Mouse (Mus musculus) midbrain, postnatal 0 days (tissue): Measurements from ENCODE around the gene Htra3. TPM values are rescaled to one million over a fixed set of nuclear protein-coding genes. Genes with fewer than 3 reads are reported as not detected.

ENCODE experiments used
- ATAC-seq: fragments of 200-750 bp; cut with Nextera tagmentation; 2 replicates; pipeline ENCODE4 v1.8.0; 2017; ENCODE audit warnings: moderate number of reproducible peaks, mild to moderate bottlenecking, moderate TSS enrichment, moderate library complexity; ENCODE audit not compliant: low FRiP score
- DNase-seq: peaks from one replicate; pipeline ENCODE4 v3.0.0-alpha.2; 2015; ENCODE audit warnings: low spot score
- H3K27ac ChIP-seq: fragments of 300-500 bp; sonication (generic); 2 replicates; pipeline ENCODE4 v1.5.1; 2014; ENCODE audit warnings: low read depth, mild to moderate bottlenecking, low read length, mixed read lengths
- H3K27me3 ChIP-seq: fragments of 300-500 bp; sonication (generic); 2 replicates; pipeline ENCODE4 v1.6.1; 2014; ENCODE audit warnings: low read length, control low read depth, mixed read lengths; ENCODE audit not compliant: insufficient read depth
- H3K36me3 ChIP-seq: fragments of 300-500 bp; sonication (generic); 2 replicates; pipeline ENCODE4 v1.6.1; 2014; ENCODE audit warnings: low read length, control low read depth, mixed read lengths; ENCODE audit not compliant: insufficient read depth
- H3K4me1 ChIP-seq: fragments of 300-500 bp; sonication (generic); 2 replicates; pipeline ENCODE4 v1.6.1; 2014; ENCODE audit warnings: mild to moderate bottlenecking, control low read depth, antibody characterized with exemption, low read length, mixed read lengths; ENCODE audit not compliant: insufficient read depth
- H3K4me2 ChIP-seq: fragments of 300-500 bp; sonication (generic); 2 replicates; pipeline ENCODE4 v1.6.1; 2014; ENCODE audit warnings: low read depth, mild to moderate bottlenecking, low read length, mixed read lengths; ENCODE audit not compliant: poor library complexity, severe bottlenecking
- H3K4me3 ChIP-seq: fragments of 300-500 bp; sonication (generic); 2 replicates; pipeline ENCODE4 v1.5.1; 2014; ENCODE audit warnings: low read depth, mild to moderate bottlenecking, low read length, moderate library complexity
- H3K9ac ChIP-seq: fragments of 300-500 bp; sonication (generic); replicated peaks from 2 replicates; pipeline ENCODE4 v1.6.1; 2014; ENCODE audit warnings: mild to moderate bottlenecking, low read length, moderate library complexity, mixed read lengths; ENCODE audit not compliant: poor library complexity, severe bottlenecking
- H3K9me3 ChIP-seq: fragments of 300-500 bp; sonication (generic); 2 replicates; pipeline ENCODE4 v1.6.1; 2016; ENCODE audit warnings: low read length, control low read depth
- CTCF ChIP-seq: IDR thresholded peaks from 2 replicates; pipeline ENCODE4 v1.5.1; 2016; ENCODE audit warnings: antibody characterized with exemption, mild to moderate bottlenecking
- WGBS: fragments of 180-500 bp; shearing (Covaris S2); extraction: QIAGEN DNeasy Blood & Tissue Kit; methylation state at CpG from one replicate; pipeline ENCODE4 v1.1.7; 2014; 5-methylcytosine and 5-hydroxymethylcytosine counted together
- polyA plus RNA-seq: library from polyadenylated mRNA; unstranded; fragments of >200 nt; fragmentation: Nextera tagmentation; extraction: Ambion mirVana; gene quantifications from 2 replicates; pipeline ENCODE4 v1.2.1, GENCODE M21; 2015
- total RNA-seq: library from RNA; depleted of rRNA; stranded (reverse); fragments of >200 nt; gene quantifications from 2 replicates; pipeline ENCODE4 v1.2.3, GENCODE M21; 2014

Gene Htra3
- total and polyA plus RNA-seq, 2 experiments from 2014 or later, result 19.9 to 20.9 TPM

DNA sequence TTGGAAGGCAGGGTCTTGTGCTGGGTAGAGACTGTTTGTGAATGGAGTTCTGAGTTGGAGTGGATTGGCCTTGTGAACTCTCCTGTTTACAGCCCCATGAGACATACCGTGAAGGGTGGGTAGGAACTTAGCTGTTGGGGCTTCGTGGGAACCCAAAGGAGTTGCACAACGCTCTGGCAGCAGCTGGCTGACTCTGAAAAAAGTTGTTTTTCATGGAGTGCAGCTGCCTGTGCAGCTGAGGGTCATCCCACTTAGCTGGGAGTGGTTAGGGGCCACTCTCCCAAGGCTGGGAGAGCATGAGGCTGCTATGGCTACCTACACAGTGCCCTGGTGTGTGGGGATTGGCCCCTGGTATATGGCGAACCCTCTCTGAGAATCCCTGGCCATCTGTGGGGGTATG is 32.0 kb downstream of the Htra3 start:
- H3K9ac ChIP-seq, result no peak overlapping the region
- H3K27ac ChIP-seq, result no peak overlapping the region
- DNase-seq (no peak), ATAC-seq (no peak)
- no peak for TF ChIP-seq CTCF
- H3K36me3 ChIP-seq, result no peaks in the 10 kb centered on the region
- no peak overlapping the region for H3K4me3 ChIP-seq
- no peaks in the 10 kb centered on the region for H3K27me3 ChIP-seq
- WGBS, result 67% methylated on average over 4 of the region's 4 CpGs
- no peaks in the 10 kb centered on the region for H3K9me3 ChIP-seq
- no peak overlapping the region for H3K4me2 ChIP-seq
- H3K4me1 ChIP-seq, result no peaks in the 10 kb centered on the region

DNA sequence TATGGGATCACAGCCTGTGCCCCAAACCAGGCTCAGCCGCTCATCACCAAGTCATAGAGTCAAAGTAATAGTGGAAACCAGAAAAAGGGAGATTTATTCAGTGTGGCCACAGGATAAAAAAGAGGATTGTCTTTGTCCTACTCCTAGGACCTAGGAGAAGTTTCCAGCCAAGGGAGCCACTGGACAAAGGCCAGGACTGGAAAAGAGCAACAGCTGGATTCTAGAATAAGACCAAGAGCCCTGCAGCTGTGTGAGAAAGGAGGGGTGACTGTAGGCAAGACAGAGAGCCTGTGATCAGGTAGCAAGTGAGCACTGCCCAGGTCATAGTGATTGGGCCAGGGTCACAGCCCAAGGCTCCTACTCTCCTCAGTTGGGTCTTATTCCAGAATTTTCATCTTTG is 32.7 kb downstream of the Htra3 start:
- H3K36me3 ChIP-seq, result no peaks in the 10 kb centered on the region
- no peak overlapping the region for H3K4me2 ChIP-seq
- WGBS, result 96% methylated on average over 1 of the region's 1 CpGs
- H3K27me3 ChIP-seq, result no peaks in the 10 kb centered on the region
- no peak overlapping the region for H3K4me3 ChIP-seq
- TF ChIP-seq CTCF, result no peak
- H3K27ac ChIP-seq, result no peak overlapping the region
- DNase-seq (no peak), ATAC-seq (no peak)
- H3K9ac ChIP-seq, result no peak overlapping the region
- H3K9me3 ChIP-seq, result no peaks in the 10 kb centered on the region
- H3K4me1 ChIP-seq, result no peaks in the 10 kb centered on the region

DNA sequence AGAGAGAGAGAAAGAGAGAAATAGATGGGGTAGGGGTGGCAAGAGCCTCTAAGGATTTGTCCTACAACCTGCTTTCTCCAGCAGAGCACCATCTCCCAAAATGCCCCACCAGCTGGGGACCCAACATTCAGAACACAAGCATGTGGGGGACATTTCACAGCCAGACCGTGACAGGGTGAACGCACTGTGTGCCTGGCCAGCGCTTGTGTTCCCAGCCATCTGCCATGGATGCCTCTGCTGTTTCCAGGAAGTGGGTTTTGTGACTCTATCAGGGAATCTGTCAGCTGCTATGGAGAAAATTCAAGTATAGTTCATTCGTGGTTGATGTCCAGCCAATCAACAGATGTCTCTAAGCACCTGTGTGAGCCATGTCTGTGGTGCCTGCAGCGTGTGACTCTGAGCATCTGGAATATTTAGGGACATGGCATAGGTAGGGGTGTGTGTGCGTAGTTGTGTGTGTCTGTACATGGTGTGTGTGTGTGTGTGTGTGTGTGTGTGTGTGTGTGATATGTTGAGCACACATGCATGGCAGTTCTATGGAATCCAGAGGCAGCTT is 33.6 kb downstream of the Htra3 start:
- Histone ChIP-seq H3K9ac (no peak overlapping the region), H3K36me3 (no peaks in the 10 kb centered on the region), H3K4me3 (no peak overlapping the region), H3K4me2 (no peak overlapping the region), H3K9me3 (no peaks in the 10 kb centered on the region), H3K4me1 (no peaks in the 10 kb centered on the region), H3K27me3 (no peaks in the 10 kb centered on the region), H3K27ac (no peak overlapping the region)
- no peak for DNase-seq
- TF ChIP-seq CTCF, result no peak
- 84% methylated on average over 6 of the region's 6 CpGs for WGBS
- no peak for ATAC-seq

DNA sequence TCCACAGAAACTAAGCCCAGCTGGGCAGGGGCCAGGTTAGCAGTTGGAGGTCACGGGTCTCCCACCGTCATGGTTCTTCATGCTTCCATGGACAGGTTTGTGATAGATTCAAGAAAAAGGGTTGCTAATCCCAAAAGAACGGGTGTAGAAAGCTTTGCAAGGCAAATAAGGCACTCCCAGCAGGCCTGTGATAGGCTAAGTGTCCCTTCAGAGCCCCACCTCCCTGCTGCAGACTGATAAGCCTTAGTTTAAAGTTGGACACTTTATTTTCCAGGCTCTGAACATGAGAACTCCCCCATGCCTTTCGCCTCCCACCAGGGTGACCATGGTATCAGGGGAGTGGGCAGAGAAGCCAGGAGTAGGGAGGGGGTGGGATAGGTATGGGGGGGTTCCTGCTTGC is 35.5 kb downstream of the Htra3 start:
- no peak overlapping the region for H3K9ac ChIP-seq
- 61% methylated on average over 4 of the region's 4 CpGs for WGBS
- H3K9me3 ChIP-seq, result no peaks in the 10 kb centered on the region
- TF ChIP-seq CTCF, result no peak
- H3K4me3 ChIP-seq, result no peak overlapping the region
- H3K4me1 ChIP-seq, result no peaks in the 10 kb centered on the region
- no peaks in the 10 kb centered on the region for H3K36me3 ChIP-seq
- DNase-seq, result no peak
- H3K27me3 ChIP-seq, result no peaks in the 10 kb centered on the region
- no peak overlapping the region for H3K4me2 ChIP-seq
- no peak for ATAC-seq
- no peak overlapping the region for H3K27ac ChIP-seq

DNA sequence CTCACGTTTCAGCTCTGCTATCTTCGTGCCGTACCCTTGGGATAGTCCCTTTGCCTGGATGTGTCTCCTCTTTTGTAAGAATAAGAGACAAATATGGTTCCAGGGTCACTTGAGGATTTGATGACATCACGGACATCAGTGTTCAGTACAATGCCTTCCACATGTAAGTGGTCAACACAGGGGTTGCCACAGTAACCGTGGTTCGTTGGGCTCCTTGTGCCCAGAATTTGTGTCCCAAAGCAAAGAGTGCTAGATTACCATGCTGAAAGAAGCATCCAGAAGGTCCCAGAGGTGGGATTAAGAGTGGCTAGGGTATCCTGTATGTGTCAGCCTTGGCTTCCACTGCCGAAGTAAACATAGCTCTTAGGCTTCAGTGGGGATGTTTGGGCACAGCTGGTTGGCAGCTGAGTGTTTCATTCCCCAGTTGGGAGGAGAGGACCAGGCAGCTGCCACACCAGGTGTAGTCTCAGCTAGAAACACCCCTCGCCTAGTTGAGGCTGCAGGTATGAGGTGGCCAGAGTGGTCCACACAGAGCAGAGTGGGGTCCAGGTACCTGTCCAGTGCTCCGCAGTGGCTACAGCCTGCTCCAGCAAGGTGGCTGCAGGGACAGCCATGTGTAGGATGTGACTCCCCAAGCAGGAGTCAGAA is 36.1 kb downstream of the Htra3 start:
- Histone ChIP-seq H3K36me3 (no peaks in the 10 kb centered on the region), H3K4me1 (no peaks in the 10 kb centered on the region), H3K9ac (no peak overlapping the region), H3K27ac (no peak overlapping the region), H3K27me3 (no peaks in the 10 kb centered on the region), H3K9me3 (no peaks in the 10 kb centered on the region), H3K4me3 (no peak overlapping the region), H3K4me2 (no peak overlapping the region)
- 89% methylated on average over 9 of the region's 9 CpGs for WGBS
- ATAC-seq (no peak), DNase-seq (no peak)
- TF ChIP-seq CTCF, result no peak

DNA sequence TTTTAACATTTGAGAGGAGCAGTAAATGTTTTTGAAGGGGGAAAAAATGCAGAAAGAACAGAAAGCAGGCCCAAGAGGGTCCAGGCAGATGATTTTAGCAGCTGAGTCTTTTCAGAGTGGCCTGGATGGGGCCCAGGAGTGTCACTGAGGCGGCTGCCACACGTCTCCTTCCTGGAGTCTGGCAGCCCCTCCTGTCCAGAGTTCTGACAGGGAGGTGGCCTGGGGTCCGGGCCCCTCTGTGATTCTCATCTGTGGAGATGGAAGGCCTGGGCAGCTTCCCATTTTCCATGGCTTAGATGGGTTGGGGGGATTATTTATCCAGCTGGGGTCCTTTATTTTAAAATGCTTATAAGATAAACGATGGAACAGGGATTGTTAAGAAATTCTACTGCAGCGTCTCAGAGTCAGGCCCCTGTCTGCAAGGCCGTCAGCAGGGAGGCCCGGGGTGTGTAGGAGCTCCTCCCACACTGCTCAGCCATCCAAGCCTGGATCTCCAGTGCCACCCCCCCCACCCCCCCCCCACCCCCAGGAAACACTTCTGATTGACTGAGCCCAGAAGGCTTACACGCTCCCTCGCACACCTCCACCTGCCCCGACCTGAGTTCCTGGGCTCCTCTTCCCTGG is 37.5 kb downstream of the Htra3 start:
- H3K4me3 ChIP-seq, result no peak overlapping the region
- DNase-seq (no peak), ATAC-seq (no peak)
- H3K9me3 ChIP-seq, result no peaks in the 10 kb centered on the region
- no peak for TF ChIP-seq CTCF
- no peaks in the 10 kb centered on the region for H3K27me3 ChIP-seq
- no peaks in the 10 kb centered on the region for H3K36me3 ChIP-seq
- no peak overlapping the region for H3K4me2 ChIP-seq
- 54% methylated on average over 10 of the region's 10 CpGs for WGBS
- no peak overlapping the region for H3K9ac ChIP-seq
- no peak overlapping the region for H3K27ac ChIP-seq
- no peaks in the 10 kb centered on the region for H3K4me1 ChIP-seq
